Mouse (Mus musculus) intestine, embryonic 15.5 days (tissue): ENCODE data around the gene Myh14. TPM values are rescaled to one million over a fixed set of nuclear protein-coding genes. Genes with fewer than 3 reads are reported as not detected.
"Not testable (repeated sequence)": the region's sequence is repeated elsewhere in the genome, so short reads cannot be mapped to it uniquely, and the experiment has no call there.

ENCODE experiments used
- ATAC-seq: fragments of 200-750 bp; cut with Nextera tagmentation; 2 replicates; pipeline ENCODE4 v1.8.0; 2017; ENCODE audit warnings: moderate TSS enrichment, moderate library complexity
- H3K27ac ChIP-seq: fragments of 300-500 bp; sonication (generic); 2 replicates; pipeline ENCODE4 v1.5.1; 2015; ENCODE audit warnings: mild to moderate bottlenecking, inconsistent platforms
- H3K27me3 ChIP-seq: fragments of 300-500 bp; sonication (generic); replicated peaks from 2 replicates; pipeline ENCODE4 v1.6.1; 2015; ENCODE audit warnings: inconsistent platforms
- H3K36me3 ChIP-seq: fragments of 300-500 bp; sonication (generic); 2 replicates; pipeline ENCODE4 v1.6.1; 2015; ENCODE audit warnings: inconsistent platforms
- H3K4me1 ChIP-seq: fragments of 300-500 bp; sonication (generic); replicated peaks from 2 replicates; pipeline ENCODE4 v1.6.1; 2015; ENCODE audit warnings: inconsistent platforms
- H3K4me2 ChIP-seq: fragments of 300-500 bp; sonication (generic); replicated peaks from 2 replicates; pipeline ENCODE4 v1.6.1; 2015; ENCODE audit warnings: mild to moderate bottlenecking, inconsistent platforms
- H3K4me3 ChIP-seq: fragments of 300-500 bp; sonication (generic); replicated peaks from 2 replicates; pipeline ENCODE4 v1.5.1; 2015; ENCODE audit warnings: inconsistent platforms
- H3K9ac ChIP-seq: fragments of 300-500 bp; sonication (generic); 2 replicates; pipeline ENCODE4 v1.6.1; 2015; ENCODE audit warnings: inconsistent platforms
- H3K9me3 ChIP-seq: fragments of 300-500 bp; sonication (generic); 2 replicates; pipeline ENCODE4 v1.6.1; 2016; ENCODE audit warnings: inconsistent platforms
- WGBS: fragments of 180-500 bp; shearing (Covaris S2); methylation state at CpG from one replicate; pipeline ENCODE4 v1.1.7; 2015; 5-methylcytosine and 5-hydroxymethylcytosine counted together
- polyA plus RNA-seq: library from polyadenylated mRNA; unstranded; fragments of >200 nt; fragmentation: Nextera tagmentation; extraction: Ambion mirVana; gene quantifications from 2 replicates; pipeline ENCODE4 v1.2.1, GENCODE M21; 2015

Gene Myh14
- 68.4 and 74.3 TPM in 2 replicates for polyA plus RNA-seq

DNA sequence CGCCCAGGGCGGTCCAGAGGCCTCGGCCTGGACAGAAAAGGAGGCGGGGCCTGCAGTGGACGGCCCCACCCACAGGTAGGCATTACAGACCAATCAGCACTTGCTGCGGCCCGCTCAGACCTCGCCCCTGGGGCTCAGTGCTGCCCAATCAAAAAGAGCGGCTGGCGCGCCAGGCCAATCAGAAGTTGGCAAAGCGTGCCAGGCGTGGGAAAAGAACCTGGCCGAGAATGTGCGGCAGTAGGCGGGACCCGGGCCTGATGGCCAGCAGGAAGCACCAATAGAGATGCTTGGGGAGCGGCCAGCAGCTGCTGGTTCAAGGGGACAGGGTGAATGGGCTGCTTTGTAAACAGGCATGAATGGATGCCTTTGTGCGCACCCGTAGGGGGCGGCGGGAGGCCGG is at the start of gene Myh14:
Myh14 (minus strand) TSS at position 41 of the 400 bp plus-strand sequence.
- H3K9me3 ChIP-seq, result no peaks in the 10 kb centered on the region
- H3K36me3 ChIP-seq, result no peaks in the 10 kb centered on the region
- WGBS, result under 1% methylated on average over 23 of the region's 23 CpGs
- peak within 1 kb of the TSS; percentile 13 for H3K27ac ChIP-seq
- H3K4me3 ChIP-seq, result peak within 1 kb of the TSS; percentile 32
- ATAC-seq, result peak; percentile 85
- H3K4me1 ChIP-seq, result peaks cover 10% of the 10 kb centered on the region; the same call in 1 of the 2 replicates
- no peak within 1 kb of the TSS for H3K9ac ChIP-seq
- H3K4me2 ChIP-seq, result peak within 1 kb of the TSS; percentile 63
- peaks cover 13% of the 10 kb centered on the region for H3K27me3 ChIP-seq

DNA sequence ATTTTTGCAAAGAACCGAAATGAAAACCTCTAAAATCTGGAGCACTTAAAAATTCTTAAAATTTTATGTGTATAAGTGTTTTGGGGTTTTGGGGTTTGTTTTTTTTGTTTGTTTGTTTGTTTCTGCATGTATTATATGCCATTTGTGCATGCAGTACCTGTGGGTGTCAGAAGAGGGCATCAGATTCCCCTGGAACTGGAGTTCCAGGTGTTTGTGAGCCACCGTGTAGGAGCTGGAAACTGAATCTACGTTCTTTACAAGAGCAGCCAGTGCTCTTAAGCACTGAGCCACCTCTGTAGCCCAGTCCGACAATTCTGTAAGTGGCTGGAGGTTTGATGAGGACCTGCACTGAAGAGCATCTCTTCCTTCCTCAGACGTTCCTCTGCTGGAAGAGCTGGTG is 39.2 kb upstream of the Myh14 start:
- 85% methylated on average over 5 of the region's 5 CpGs for WGBS
- no peak overlapping the region for H3K27ac ChIP-seq
- H3K27me3 ChIP-seq, result no peaks in the 10 kb centered on the region
- H3K9ac ChIP-seq, result no peak overlapping the region
- no peak overlapping the region for H3K4me3 ChIP-seq
- no peaks in the 10 kb centered on the region for H3K4me1 ChIP-seq
- H3K9me3 ChIP-seq, result no peaks in the 10 kb centered on the region
- no peak overlapping the region for H3K4me2 ChIP-seq
- no peak for ATAC-seq
- H3K36me3 ChIP-seq, result no peaks in the 10 kb centered on the region

DNA sequence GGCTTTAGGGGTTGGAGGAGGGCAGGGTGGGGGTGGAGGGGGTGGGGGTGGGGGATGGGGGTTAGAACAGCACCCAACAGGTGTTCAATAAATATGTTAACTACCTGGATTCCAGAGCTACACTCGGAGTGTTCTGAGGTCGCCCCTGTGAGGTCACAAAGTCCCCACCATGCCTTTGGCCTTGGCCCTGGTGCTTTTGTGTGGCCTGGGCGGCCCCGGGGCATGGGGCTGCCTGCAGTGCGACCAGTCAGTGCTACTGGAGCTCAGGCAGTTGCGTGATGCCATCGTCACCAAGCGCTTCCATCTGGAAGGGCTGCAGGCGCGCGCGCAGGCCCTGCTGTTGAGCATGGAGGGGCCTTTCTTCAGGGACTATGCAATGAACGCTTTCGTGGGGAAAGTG is 37.9 kb upstream of the Myh14 start, which contains the start of gene Izumo2:
Izumo2 (plus strand) TSS at position 169 of the 400 bp plus-strand sequence.
- Histone ChIP-seq H3K4me3 (no peak within 1 kb of the TSS), H3K9ac (no peak within 1 kb of the TSS), H3K4me1 (no peaks in the 10 kb centered on the region), H3K9me3 (no peaks in the 10 kb centered on the region; the same call in 1 of the 2 replicates), H3K36me3 (no peaks in the 10 kb centered on the region), H3K27me3 (no peaks in the 10 kb centered on the region), H3K4me2 (no peak within 1 kb of the TSS), H3K27ac (no peak within 1 kb of the TSS)
- no peak for ATAC-seq
- 72% methylated on average over 14 of the region's 14 CpGs for WGBS

- H3K9me3 ChIP-seq, ATAC-seq, H3K27ac ChIP-seq, H3K4me3 ChIP-seq, H3K4me1 ChIP-seq, H3K9ac ChIP-seq, H3K36me3 ChIP-seq, H3K4me2 ChIP-seq, H3K27me3 ChIP-seq: not testable (repeated sequence)
- WGBS, result 85% methylated on average over 6 of the region's 6 CpGs
These were observed 37.5 kb upstream of the Myh14 start for GRCm38 (mm10) chr7:44708093-44708492.

- H3K27ac ChIP-seq, result no peak overlapping the region
- no peak overlapping the region for H3K4me2 ChIP-seq
- no peaks in the 10 kb centered on the region for H3K36me3 ChIP-seq
- no peaks in the 10 kb centered on the region; the same call in 1 of the 2 replicates for H3K9me3 ChIP-seq
- 86% methylated on average over 5 of the region's 5 CpGs for WGBS
- H3K4me3 ChIP-seq, result no peak overlapping the region
- H3K4me1 ChIP-seq, result no peaks in the 10 kb centered on the region
- ATAC-seq, result no peak
- H3K27me3 ChIP-seq, result no peaks in the 10 kb centered on the region
- H3K9ac ChIP-seq, result no peak overlapping the region
These were observed 36.6 kb upstream of the Myh14 start for GRCm38 (mm10) chr7:44707169-44707675.

GRCm38 (mm10) chr7:44706322-44706721 is 35.7 kb upstream of the Myh14 start:
- no peak overlapping the region for H3K4me2 ChIP-seq
- H3K27me3 ChIP-seq, result no peaks in the 10 kb centered on the region
- H3K4me3 ChIP-seq, result no peak overlapping the region
- H3K4me1 ChIP-seq, result no peaks in the 10 kb centered on the region
- no peaks in the 10 kb centered on the region for H3K36me3 ChIP-seq
- no peak for ATAC-seq
- H3K27ac ChIP-seq, result no peak overlapping the region
- H3K9me3 ChIP-seq, result no peaks in the 10 kb centered on the region; the same call in 1 of the 2 replicates
- H3K9ac ChIP-seq, result no peak overlapping the region

DNA sequence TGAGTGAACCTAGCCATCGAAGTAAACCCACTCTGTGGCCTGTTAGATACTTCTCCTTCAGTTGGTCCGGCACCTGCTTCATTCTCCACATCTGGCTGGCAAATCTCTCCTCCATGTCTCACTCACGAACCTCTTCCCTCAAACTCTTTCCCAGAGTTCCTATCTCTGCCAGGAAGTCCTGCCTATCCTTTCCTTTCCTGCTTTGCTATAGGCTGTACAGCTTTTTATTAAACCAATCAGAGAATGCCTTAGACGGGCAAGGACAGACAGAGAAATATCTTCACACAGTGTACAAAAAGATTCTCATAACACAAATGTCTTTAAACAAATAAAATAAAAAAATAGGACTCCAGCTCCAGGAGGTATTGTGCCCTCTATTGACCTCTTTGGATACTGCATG is 34.4 kb upstream of the Myh14 start:
- Histone ChIP-seq H3K9me3 (no peaks in the 10 kb centered on the region; the same call in 1 of the 2 replicates), H3K4me1 (no peaks in the 10 kb centered on the region), H3K4me2 (no peak overlapping the region), H3K27ac (no peak overlapping the region), H3K9ac (no peak overlapping the region), H3K36me3 (no peaks in the 10 kb centered on the region), H3K27me3 (no peaks in the 10 kb centered on the region), H3K4me3 (no peak overlapping the region)
- ATAC-seq, result no peak
- 89% methylated on average over 4 of the region's 4 CpGs for WGBS

GRCm38 (mm10) chr7:44704363-44704762 is 33.7 kb upstream of the Myh14 start:
- no peaks in the 10 kb centered on the region for H3K27me3 ChIP-seq
- no peak overlapping the region for H3K27ac ChIP-seq
- WGBS, result 58% methylated on average over 3 of the region's 3 CpGs
- no peak overlapping the region for H3K9ac ChIP-seq
- H3K4me3 ChIP-seq, result no peak overlapping the region
- no peaks in the 10 kb centered on the region for H3K36me3 ChIP-seq
- ATAC-seq, result no peak
- H3K4me2 ChIP-seq, result no peak overlapping the region
- H3K4me1 ChIP-seq, result no peaks in the 10 kb centered on the region
- no peaks in the 10 kb centered on the region; the same call in 1 of the 2 replicates for H3K9me3 ChIP-seq

DNA sequence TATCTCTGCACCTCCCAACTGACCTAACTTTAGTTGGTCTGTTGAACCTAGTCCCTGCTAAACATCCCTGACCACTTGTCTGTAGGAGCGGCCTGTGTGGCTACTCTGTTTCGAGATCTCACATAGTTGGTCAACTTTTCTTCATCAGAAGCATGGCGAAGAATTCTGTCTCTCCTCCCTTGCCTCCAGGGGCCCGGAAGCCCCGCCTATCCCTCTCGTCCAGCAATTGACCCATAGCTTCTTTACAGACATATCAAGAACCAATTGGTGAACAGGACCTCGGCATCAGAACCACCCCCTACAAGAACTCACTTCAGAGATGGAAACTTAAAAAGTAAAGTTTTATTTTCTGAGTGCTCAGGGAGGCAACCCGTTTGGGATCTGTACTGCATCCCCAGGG is 32.3 kb upstream of the Myh14 start:
- Histone ChIP-seq H3K4me2 (no peak overlapping the region), H3K27ac (no peak overlapping the region), H3K4me1 (no peaks in the 10 kb centered on the region), H3K4me3 (no peak overlapping the region), H3K27me3 (no peaks in the 10 kb centered on the region), H3K9me3 (no peaks in the 10 kb centered on the region; the same call in 1 of the 2 replicates), H3K9ac (no peak overlapping the region), H3K36me3 (no peaks in the 10 kb centered on the region)
- no peak for ATAC-seq
- WGBS, result 78% methylated on average over 8 of the region's 8 CpGs

- Histone ChIP-seq H3K4me1 (peaks cover 8% of the 10 kb centered on the region), H3K9me3 (no peaks in the 10 kb centered on the region; the same call in 1 of the 2 replicates), H3K27me3 (no peaks in the 10 kb centered on the region), H3K4me3 (no peak overlapping the region), H3K4me2 (no peak overlapping the region), H3K36me3 (no peaks in the 10 kb centered on the region), H3K9ac (no peak overlapping the region), H3K27ac (no peak overlapping the region)
- ATAC-seq, result peak; percentile 66
- 9% methylated on average over 6 of the region's 6 CpGs for WGBS
These were observed 31.3 kb upstream of the Myh14 start for GRCm38 (mm10) chr7:44701921-44702320.

GRCm38 (mm10) chr7:44697980-44698379 is 27.3 kb upstream of the Myh14 start:
- ATAC-seq, result no peak
- Histone ChIP-seq H3K36me3 (no peaks in the 10 kb centered on the region), H3K4me3 (no peak overlapping the region), H3K9ac (no peak overlapping the region), H3K27ac (no peak overlapping the region), H3K9me3 (no peaks in the 10 kb centered on the region), H3K27me3 (no peaks in the 10 kb centered on the region), H3K4me1 (peaks cover 11% of the 10 kb centered on the region), H3K4me2 (no peak overlapping the region)
- WGBS, result 58% methylated on average over 7 of the region's 7 CpGs

DNA sequence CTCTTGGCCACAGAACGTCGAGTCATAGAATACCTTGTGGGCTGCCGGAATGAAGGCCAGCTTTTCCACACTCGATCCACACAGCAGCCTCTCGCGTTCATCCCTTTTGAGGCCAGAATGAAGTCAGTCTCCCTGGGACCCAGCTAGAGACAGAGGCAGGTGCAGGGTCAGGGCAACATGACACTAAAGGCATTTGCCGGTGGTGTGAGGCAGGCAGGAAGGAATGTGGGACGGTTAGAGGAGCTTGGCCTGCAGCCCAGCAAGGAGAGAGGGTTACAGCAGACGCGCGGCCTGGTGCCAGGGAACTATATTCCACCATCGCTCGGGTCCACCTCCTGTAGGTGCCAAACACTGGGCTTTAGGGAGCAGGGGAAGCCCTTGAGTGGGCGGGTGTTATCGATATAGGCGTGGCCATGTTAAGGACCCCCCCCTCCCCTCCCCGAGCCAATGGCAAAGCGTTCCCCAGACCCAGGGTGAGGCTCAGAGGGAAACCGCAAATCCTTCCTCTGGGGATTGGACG is 26.6 kb upstream of the Myh14 start:
- Histone ChIP-seq H3K4me2 (peak overlapping the region; percentile 5; the same call in 1 of the 2 replicates), H3K4me1 (peaks cover 11% of the 10 kb centered on the region), H3K9me3 (no peaks in the 10 kb centered on the region), H3K27me3 (no peaks in the 10 kb centered on the region), H3K4me3 (no peak overlapping the region), H3K9ac (no peak overlapping the region), H3K36me3 (no peaks in the 10 kb centered on the region), H3K27ac (no peak overlapping the region)
- 0 out of 2 replicates have a peak, but pooled peaks have one; percentile 6 for ATAC-seq
- WGBS, result 17% methylated on average over 20 of the region's 20 CpGs

- peaks cover 11% of the 10 kb centered on the region for H3K4me1 ChIP-seq
- H3K4me2 ChIP-seq, result no peak overlapping the region
- H3K27me3 ChIP-seq, result no peaks in the 10 kb centered on the region
- no peak overlapping the region for H3K4me3 ChIP-seq
- ATAC-seq, result peak; percentile 76
- H3K27ac ChIP-seq, result peak overlapping the region; percentile 85
- WGBS, result 69% methylated on average over 4 of the region's 4 CpGs
- H3K36me3 ChIP-seq, result no peaks in the 10 kb centered on the region
- H3K9me3 ChIP-seq, result no peaks in the 10 kb centered on the region
- H3K9ac ChIP-seq, result no peak overlapping the region
These were observed 24.6 kb upstream of the Myh14 start for GRCm38 (mm10) chr7:44695223-44695622.
